Mouse (Mus musculus) hindbrain, embryonic 10.5 days (tissue): ENCODE results near the gene Ptpn6. TPM values are rescaled to one million over a fixed set of nuclear protein-coding genes. Genes with fewer than 3 reads are reported as not detected.
A peak's percentile ranks its signal among the peaks of the same experiment; 100 is the strongest.

Experiments
- DNase-seq: peaks from one replicate; pipeline ENCODE4 v3.0.0-alpha.2; 2017; ENCODE audit warnings: low spot score
- H3K27ac ChIP-seq: fragments of 300-500 bp; sonication (generic); 2 replicates; pipeline ENCODE4 v1.5.1; 2016; ENCODE audit warnings: mild to moderate bottlenecking, moderate library complexity
- H3K27me3 ChIP-seq: fragments of 300-500 bp; sonication (generic); 2 replicates; pipeline ENCODE4 v1.6.1; 2016; ENCODE audit warnings: mild to moderate bottlenecking; ENCODE audit not compliant: poor library complexity, insufficient read depth, severe bottlenecking
- H3K36me3 ChIP-seq: fragments of 300-500 bp; sonication (generic); 2 replicates; pipeline ENCODE4 v1.6.1; 2016; ENCODE audit warnings: mild to moderate bottlenecking, moderate library complexity
- H3K4me1 ChIP-seq: fragments of 300-500 bp; sonication (generic); replicated peaks from 2 replicates; pipeline ENCODE4 v1.6.1; 2016; ENCODE audit warnings: mild to moderate bottlenecking
- H3K4me3 ChIP-seq: fragments of 300-500 bp; sonication (generic); 2 replicates; pipeline ENCODE4 v1.5.1; 2016; ENCODE audit warnings: mild to moderate bottlenecking, moderate library complexity
- H3K9me3 ChIP-seq: fragments of 300-500 bp; sonication (generic); 2 replicates; pipeline ENCODE4 v1.6.1; 2016; ENCODE audit warnings: mild to moderate bottlenecking, moderate library complexity
- WGBS: fragments of 180-500 bp; shearing (Covaris S2); methylation state at CpG from one replicate; pipeline ENCODE4 v1.1.7; 2016; 5-methylcytosine and 5-hydroxymethylcytosine counted together
- polyA plus RNA-seq: library from polyadenylated mRNA; unstranded; fragments of >200 nt; fragmentation: Nextera tagmentation; extraction: Ambion mirVana; gene quantifications from 2 replicates; pipeline ENCODE4 v1.2.1, GENCODE M21; 2016

Ptpn6 gene
- polyA plus RNA-seq, 1 experiment from 2014 or later: 8.2 TPM

DNA sequence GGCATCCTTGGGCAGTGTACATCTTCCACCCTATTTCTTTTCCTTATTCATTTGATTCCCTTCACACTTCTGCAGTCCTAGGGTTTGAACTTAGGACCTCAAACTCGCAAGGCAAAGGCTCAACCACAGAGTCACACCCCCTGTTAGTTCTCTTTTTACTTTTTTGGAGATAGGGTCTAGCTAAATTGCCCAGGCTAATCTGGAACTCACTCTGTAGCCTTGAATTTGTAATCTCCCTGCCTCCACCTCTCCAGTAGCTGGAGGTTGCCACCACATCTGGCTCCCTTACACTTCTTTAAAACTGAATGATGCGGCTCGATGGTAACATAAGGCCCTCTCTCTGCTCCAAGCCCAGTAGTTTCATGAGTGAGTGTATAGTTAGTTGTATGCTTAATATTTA, 4.1 kb downstream of the Ptpn6 start:
- no peaks in the 10 kb centered on the region for H3K9me3 ChIP-seq
- DNase-seq: no peak
- H3K4me1 ChIP-seq: peaks cover 24% of the 10 kb centered on the region
- 89% methylated on average over 3 of the region's 3 CpGs for WGBS
- H3K36me3 ChIP-seq: no peaks in the 10 kb centered on the region
- no peak overlapping the region for H3K27ac ChIP-seq
- H3K27me3 ChIP-seq: no peaks in the 10 kb centered on the region
- no peak overlapping the region for H3K4me3 ChIP-seq

DNA sequence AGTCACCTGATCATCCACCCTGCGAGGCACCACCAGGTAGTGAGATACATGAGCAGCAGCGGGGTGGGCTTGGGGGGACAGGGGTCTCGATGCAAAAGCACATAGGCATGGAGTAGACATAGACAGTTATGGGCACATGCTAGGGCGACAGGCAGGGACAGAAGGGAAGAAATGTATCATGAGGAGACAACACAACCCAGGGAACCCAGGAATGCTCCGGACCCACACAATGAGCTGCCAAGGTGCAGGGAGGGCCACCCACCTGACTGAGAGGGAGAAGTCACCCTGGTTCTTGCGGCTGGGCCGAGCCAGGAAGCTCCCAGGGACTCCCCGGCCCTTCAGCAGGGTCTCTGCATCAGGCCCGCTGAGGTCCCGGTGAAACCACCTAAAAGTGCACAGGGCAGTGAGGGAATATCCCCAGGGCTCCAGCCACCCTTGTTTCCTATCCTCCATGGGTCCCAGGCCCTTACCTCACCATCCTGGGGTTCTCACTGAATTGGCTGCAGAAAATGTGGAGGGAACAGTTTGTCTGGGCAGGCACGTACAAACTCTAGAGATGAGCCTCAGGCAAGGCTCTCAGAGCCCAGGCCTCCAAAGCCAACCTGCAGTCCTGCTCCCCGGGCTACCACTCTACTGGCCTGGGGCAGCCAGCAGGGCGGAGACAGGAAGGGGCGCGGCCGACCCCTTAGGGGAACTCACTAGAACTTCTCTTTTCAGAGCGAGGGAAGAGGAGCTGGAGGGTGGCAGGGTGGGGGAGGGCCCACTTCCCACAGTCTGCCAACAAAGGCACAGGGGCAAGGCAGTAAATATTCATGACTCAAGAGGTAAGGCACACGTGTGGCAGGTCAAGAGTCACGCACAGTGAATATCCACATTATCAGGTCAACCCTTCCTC, 5.8 kb downstream of the Ptpn6 start:
- H3K27ac ChIP-seq: peak overlapping the region; percentile 75
- DNase-seq: no peak
- no peaks in the 10 kb centered on the region for H3K9me3 ChIP-seq
- H3K4me3 ChIP-seq: 0 out of 2 replicates have a peak overlapping the region, but pooled peaks have one; percentile 2
- no peaks in the 10 kb centered on the region for H3K36me3 ChIP-seq
- 49% methylated on average over 19 of the region's 19 CpGs for WGBS
- H3K27me3 ChIP-seq: no peaks in the 10 kb centered on the region
- peaks cover 21% of the 10 kb centered on the region for H3K4me1 ChIP-seq

DNA sequence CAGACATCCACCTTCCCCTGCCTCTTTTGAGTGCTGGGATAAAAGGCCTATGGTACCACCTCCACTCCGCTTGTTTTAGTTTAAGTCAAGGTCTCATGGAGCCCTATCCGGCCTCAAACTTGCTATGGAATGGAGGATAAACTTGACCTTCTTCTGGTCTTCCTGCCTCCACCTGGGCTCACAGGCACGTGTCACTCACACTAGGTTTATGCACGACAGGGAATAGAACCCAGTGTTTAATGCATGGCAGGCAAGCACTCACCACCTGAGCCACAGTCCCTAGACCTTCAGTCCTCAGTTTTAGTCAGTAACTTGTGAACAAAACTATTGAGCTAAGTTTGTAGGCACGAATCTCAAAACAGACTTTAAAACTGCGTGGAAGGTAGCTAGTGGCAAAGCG, 7.5 kb downstream of the Ptpn6 start:
- Histone ChIP-seq H3K4me3 (no peak overlapping the region), H3K36me3 (no peaks in the 10 kb centered on the region), H3K4me1 (peaks cover 24% of the 10 kb centered on the region), H3K9me3 (no peaks in the 10 kb centered on the region), H3K27ac (no peak overlapping the region), H3K27me3 (no peaks in the 10 kb centered on the region)
- DNase-seq: no peak
- 88% methylated on average over 7 of the region's 7 CpGs for WGBS

DNA sequence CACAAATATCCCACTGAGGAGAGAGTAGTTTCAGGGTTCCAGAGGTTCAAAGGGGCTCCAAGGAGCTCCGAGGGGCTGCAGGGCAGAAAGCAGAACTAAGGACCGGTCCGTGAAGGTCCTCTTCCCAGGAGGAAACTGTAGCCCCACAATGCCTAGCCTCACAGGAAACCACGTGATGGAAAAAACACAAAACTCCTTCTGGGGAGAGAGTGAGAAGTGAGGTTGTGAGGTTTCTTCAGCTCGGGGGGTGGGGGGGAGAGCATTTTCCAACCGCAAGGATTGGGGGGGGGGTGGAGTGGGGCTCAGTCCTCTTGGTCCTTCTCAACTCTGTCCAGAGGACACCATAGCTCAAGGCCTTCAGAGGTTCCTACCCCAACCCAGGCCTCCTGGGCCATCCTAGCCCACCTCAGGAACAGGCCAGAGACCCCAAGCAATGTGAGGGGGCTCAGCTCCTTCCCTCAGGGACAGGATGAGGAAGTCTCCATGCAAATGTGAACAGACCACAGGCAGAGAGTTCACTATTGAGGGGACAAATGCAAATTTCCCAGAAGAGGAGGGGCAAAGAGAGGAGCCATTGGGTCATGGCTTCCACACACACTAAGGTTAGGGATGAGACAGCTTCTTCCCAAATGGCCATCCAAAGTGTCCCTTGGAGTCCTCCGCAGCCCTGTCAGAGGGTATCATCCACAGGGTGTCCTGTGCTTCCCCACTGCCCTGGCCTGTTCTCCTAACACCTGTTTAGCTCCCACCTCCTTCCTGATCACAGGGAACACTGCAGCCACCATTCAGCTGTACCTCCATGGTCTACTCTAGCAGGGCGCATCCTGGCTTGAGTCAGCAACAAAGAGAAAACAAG, 8.4 kb downstream of the Ptpn6 start:
- Histone ChIP-seq H3K27me3 (no peaks in the 10 kb centered on the region), H3K27ac (no peak overlapping the region), H3K4me3 (no peak overlapping the region), H3K36me3 (no peaks in the 10 kb centered on the region), H3K9me3 (no peaks in the 10 kb centered on the region), H3K4me1 (peaks cover 24% of the 10 kb centered on the region)
- DNase-seq: no peak
- WGBS: 87% methylated on average over 8 of the region's 8 CpGs

GRCm38 (mm10) chr6:124728621-124729020, 9.9 kb downstream of the Ptpn6 start:
- no peaks in the 10 kb centered on the region for H3K36me3 ChIP-seq
- no peak overlapping the region for H3K4me3 ChIP-seq
- no peak for DNase-seq
- 86% methylated on average over 10 of the region's 10 CpGs for WGBS
- H3K4me1 ChIP-seq: peaks cover 24% of the 10 kb centered on the region
- H3K27me3 ChIP-seq: no peaks in the 10 kb centered on the region
- H3K9me3 ChIP-seq: no peaks in the 10 kb centered on the region
- H3K27ac ChIP-seq: no peak overlapping the region

GRCm38 (mm10) chr6:124724472-124724871, 14.0 kb downstream of the Ptpn6 start:
- 87% methylated on average over 10 of the region's 10 CpGs for WGBS
- no peak overlapping the region for H3K4me3 ChIP-seq
- no peaks in the 10 kb centered on the region for H3K36me3 ChIP-seq
- H3K4me1 ChIP-seq: peaks cover 23% of the 10 kb centered on the region
- DNase-seq: no peak
- H3K9me3 ChIP-seq: no peaks in the 10 kb centered on the region
- no peaks in the 10 kb centered on the region for H3K27me3 ChIP-seq
- H3K27ac ChIP-seq: no peak overlapping the region

DNA sequence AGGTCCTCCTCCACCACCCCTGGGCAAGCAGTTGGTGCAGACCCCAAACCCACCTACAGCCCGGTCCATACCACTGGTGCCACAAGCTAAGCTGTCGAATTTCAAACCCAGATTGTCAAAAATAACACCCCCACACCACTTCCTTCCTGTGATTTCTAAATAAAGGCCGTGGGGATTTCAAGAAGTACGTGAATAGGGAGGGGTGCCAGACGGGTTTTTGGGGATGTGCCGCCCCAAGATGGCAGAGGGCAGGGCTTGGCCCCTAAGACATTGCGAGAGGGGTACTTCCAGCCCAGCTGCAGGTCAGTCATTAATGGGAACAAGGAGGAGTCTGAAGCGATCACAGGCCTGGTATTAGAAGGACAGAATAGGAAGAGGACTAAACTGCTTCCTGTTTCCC, 15.0 kb downstream of the Ptpn6 start:
- DNase-seq: no peak

GRCm38 (mm10) chr6:124722876-124723473, 15.5 kb downstream of the Ptpn6 start:
- H3K4me3 ChIP-seq: no peak overlapping the region
- 87% methylated on average over 6 of the region's 6 CpGs for WGBS
- peaks cover 1% of the 10 kb centered on the region; the same call in 1 of the 2 replicates for H3K36me3 ChIP-seq
- H3K27me3 ChIP-seq: no peaks in the 10 kb centered on the region
- peaks cover 27% of the 10 kb centered on the region for H3K4me1 ChIP-seq
- H3K27ac ChIP-seq: no peak overlapping the region
- DNase-seq: no peak
- no peaks in the 10 kb centered on the region for H3K9me3 ChIP-seq

More for the DNA sequence above, 15.0 kb downstream of the Ptpn6 start:
- H3K4me3 ChIP-seq: no peak overlapping the region
- peaks cover 30% of the 10 kb centered on the region for H3K4me1 ChIP-seq
- WGBS: 85% methylated on average over 8 of the region's 8 CpGs
- no peak overlapping the region for H3K27ac ChIP-seq
- no peaks in the 10 kb centered on the region for H3K9me3 ChIP-seq
- no peaks in the 10 kb centered on the region for H3K36me3 ChIP-seq
- H3K27me3 ChIP-seq: no peaks in the 10 kb centered on the region

GRCm38 (mm10) chr6:124720904-124721303, 17.6 kb downstream of the Ptpn6 start:
- no peaks in the 10 kb centered on the region for H3K27me3 ChIP-seq
- peaks cover 24% of the 10 kb centered on the region for H3K4me1 ChIP-seq
- no peak overlapping the region for H3K4me3 ChIP-seq
- H3K27ac ChIP-seq: peak overlapping the region; percentile 42
- WGBS: 71% methylated on average over 11 of the region's 11 CpGs
- no peak for DNase-seq
- no peaks in the 10 kb centered on the region for H3K9me3 ChIP-seq
- H3K36me3 ChIP-seq: peaks cover 22% of the 10 kb centered on the region

DNA sequence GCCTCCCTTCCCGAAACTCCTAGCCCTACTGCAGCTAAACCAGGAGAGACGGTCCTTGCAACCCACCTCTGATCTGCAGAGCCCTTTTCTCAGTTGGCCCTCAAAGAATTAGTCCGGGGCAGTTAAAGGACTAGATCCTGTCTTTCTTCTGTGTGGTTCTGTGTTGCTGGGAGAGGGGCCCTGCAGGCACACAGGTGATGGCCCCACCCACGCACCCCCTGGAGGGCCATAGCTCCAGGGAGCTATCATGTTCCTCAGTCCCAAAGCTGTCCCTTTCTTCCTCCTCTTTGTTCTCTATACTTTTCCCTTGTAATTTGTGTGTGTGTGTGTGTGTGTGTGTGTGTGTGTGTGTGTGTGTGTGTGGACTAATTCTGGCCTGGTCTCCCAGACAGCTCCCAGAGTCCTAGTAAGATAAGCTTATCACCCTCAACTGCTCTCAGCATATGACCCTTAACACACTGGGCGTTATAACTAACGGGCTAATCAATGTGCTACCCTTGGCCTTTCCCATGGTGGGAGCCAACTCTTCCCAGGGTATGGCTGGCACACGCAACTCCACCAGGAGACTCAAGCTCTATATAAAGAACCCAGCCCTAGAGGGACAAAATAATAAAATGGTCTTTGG, 19.0 kb downstream of the Ptpn6 start:
- Histone ChIP-seq H3K4me1 (peaks cover 24% of the 10 kb centered on the region), H3K4me3 (peak overlapping the region; percentile 39), H3K27me3 (no peaks in the 10 kb centered on the region), H3K9me3 (no peaks in the 10 kb centered on the region), H3K36me3 (peaks cover 36% of the 10 kb centered on the region), H3K27ac (peak overlapping the region; percentile 79)
- 74% methylated on average over 7 of the region's 7 CpGs for WGBS
- DNase-seq: no peak

GRCm38 (mm10) chr6:124718703-124719102, 19.8 kb downstream of the Ptpn6 start:
- H3K4me3 ChIP-seq: peak overlapping the region; percentile 39
- peak overlapping the region; percentile 79 for H3K27ac ChIP-seq
- peaks cover 29% of the 10 kb centered on the region for H3K4me1 ChIP-seq
- no peaks in the 10 kb centered on the region for H3K27me3 ChIP-seq
- H3K36me3 ChIP-seq: peaks cover 44% of the 10 kb centered on the region
- WGBS: 61% methylated on average over 16 of the region's 16 CpGs
- DNase-seq: no peak
- no peaks in the 10 kb centered on the region for H3K9me3 ChIP-seq

DNA sequence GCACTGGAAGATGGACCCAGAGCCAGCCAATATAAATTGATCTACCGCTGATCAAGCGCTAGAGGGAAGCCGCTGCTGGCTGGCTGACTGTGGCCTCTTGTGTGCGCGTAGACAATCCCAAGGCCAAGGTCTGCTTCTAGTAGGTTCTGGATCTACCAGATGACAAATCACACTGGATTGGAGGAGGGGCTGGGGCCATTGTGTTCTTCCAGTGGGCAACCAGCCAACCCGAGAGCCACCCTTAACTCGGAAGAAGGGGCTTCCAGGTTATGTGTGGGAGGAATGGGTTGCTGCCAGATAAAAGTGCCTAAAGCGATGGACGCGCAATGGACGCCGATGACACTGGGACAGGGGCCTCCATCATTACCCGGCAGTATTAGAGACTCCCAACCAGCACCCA, 20.5 kb downstream of the Ptpn6 start:
- H3K4me1 ChIP-seq: peaks cover 36% of the 10 kb centered on the region
- peaks cover 48% of the 10 kb centered on the region for H3K36me3 ChIP-seq
- no peak for DNase-seq
- no peaks in the 10 kb centered on the region for H3K9me3 ChIP-seq
- H3K4me3 ChIP-seq: peak overlapping the region; percentile 39
- H3K27ac ChIP-seq: peak overlapping the region; percentile 79
- 77% methylated on average over 13 of the region's 13 CpGs for WGBS
- H3K27me3 ChIP-seq: no peaks in the 10 kb centered on the region
